Mouse (Mus musculus): ENCODE data around the gene Hps4. TPM values are rescaled to one million over a fixed set of nuclear protein-coding genes. Genes with fewer than 3 reads are reported as not detected.

Gene Hps4
- polyA plus RNA-seq, 1 experiment from 2014 or later, result 35.4 TPM

- Histone ChIP-seq H3K4me2 (replicated peaks; ENCODE audit: low read depth, low read length) (no peak overlapping the region), H3K27ac (ENCODE audit: low read depth, low read length) (no peak overlapping the region), H3K36me3 (ENCODE audit: control insufficient read depth, insufficient read depth, low read length) (peaks cover 10% of the 10 kb centered on the region; the same call in 1 of the 2 replicates), H3K27me3 (ENCODE audit: control insufficient read depth, insufficient read depth, low read length) (no peaks in the 10 kb centered on the region), H3K4me3 (ENCODE audit: low read length) (no peak overlapping the region), H3K9me3 (ENCODE audit: control insufficient read depth, low read length) (no peaks in the 10 kb centered on the region), H3K4me1 (ENCODE audit: control insufficient read depth, insufficient read depth, low read length) (no peaks in the 10 kb centered on the region), H3K9ac (ENCODE audit: low read depth, low read length) (no peak overlapping the region)
- 71% methylated on average over 9 of the region's 9 CpGs for WGBS
- ATAC-seq (ENCODE audit: low FRiP score, low TSS enrichment), result no peak
Measured at GRCm38 (mm10) chr5:112382042-112382441, 39.2 kb downstream of the Hps4 start.

- no peak for ATAC-seq (ENCODE audit: low FRiP score, low TSS enrichment)
- Histone ChIP-seq H3K36me3 (ENCODE audit: control insufficient read depth, insufficient read depth, low read length) (peaks cover 7% of the 10 kb centered on the region; the same call in 1 of the 2 replicates), H3K9me3 (ENCODE audit: control insufficient read depth, low read length) (no peaks in the 10 kb centered on the region), H3K27me3 (ENCODE audit: control insufficient read depth, insufficient read depth, low read length) (no peaks in the 10 kb centered on the region), H3K4me2 (replicated peaks; ENCODE audit: low read depth, low read length) (no peak overlapping the region), H3K27ac (ENCODE audit: low read depth, low read length) (no peak overlapping the region), H3K9ac (ENCODE audit: low read depth, low read length) (no peak overlapping the region), H3K4me1 (ENCODE audit: control insufficient read depth, insufficient read depth, low read length) (no peaks in the 10 kb centered on the region), H3K4me3 (ENCODE audit: low read length) (no peak overlapping the region)
- WGBS, result 67% methylated on average over 16 of the region's 17 CpGs
Measured at GRCm38 (mm10) chr5:112382641-112383330, 39.9 kb downstream of the Hps4 start.

- WGBS, result 90% methylated on average over 13 of the region's 13 CpGs
- Histone ChIP-seq H3K27me3 (ENCODE audit: control insufficient read depth, insufficient read depth, low read length) (no peaks in the 10 kb centered on the region), H3K9ac (ENCODE audit: low read depth, low read length) (no peak overlapping the region), H3K4me1 (ENCODE audit: control insufficient read depth, insufficient read depth, low read length) (no peaks in the 10 kb centered on the region), H3K9me3 (ENCODE audit: control insufficient read depth, low read length) (no peaks in the 10 kb centered on the region), H3K27ac (ENCODE audit: low read depth, low read length) (no peak overlapping the region), H3K36me3 (ENCODE audit: control insufficient read depth, insufficient read depth, low read length) (no peaks in the 10 kb centered on the region), H3K4me3 (ENCODE audit: low read length) (no peak overlapping the region), H3K4me2 (replicated peaks; ENCODE audit: low read depth, low read length) (no peak overlapping the region)
- ATAC-seq (ENCODE audit: low FRiP score, low TSS enrichment), result no peak
Measured at GRCm38 (mm10) chr5:112384805-112385472, 42.1 kb downstream of the Hps4 start.

GRCm38 (mm10) chr5:112385973-112386372 is 43.1 kb downstream of the Hps4 start:
- 72% methylated on average over 2 of the region's 2 CpGs for WGBS
- Histone ChIP-seq H3K4me3 (ENCODE audit: low read length) (no peak overlapping the region), H3K9me3 (ENCODE audit: control insufficient read depth, low read length) (no peaks in the 10 kb centered on the region), H3K27me3 (ENCODE audit: control insufficient read depth, insufficient read depth, low read length) (no peaks in the 10 kb centered on the region), H3K27ac (ENCODE audit: low read depth, low read length) (no peak overlapping the region), H3K36me3 (ENCODE audit: control insufficient read depth, insufficient read depth, low read length) (no peaks in the 10 kb centered on the region), H3K4me2 (replicated peaks; ENCODE audit: low read depth, low read length) (no peak overlapping the region), H3K9ac (ENCODE audit: low read depth, low read length) (no peak overlapping the region), H3K4me1 (ENCODE audit: control insufficient read depth, insufficient read depth, low read length) (no peaks in the 10 kb centered on the region)
- no peak for ATAC-seq (ENCODE audit: low FRiP score, low TSS enrichment)

- no peaks in the 10 kb centered on the region for H3K36me3 ChIP-seq (ENCODE audit: control insufficient read depth, insufficient read depth, low read length)
- H3K27me3 ChIP-seq (ENCODE audit: control insufficient read depth, insufficient read depth, low read length), result peaks cover 11% of the 10 kb centered on the region; the same call in 1 of the 2 replicates
- no peaks in the 10 kb centered on the region; the same call in 1 of the 2 replicates for H3K4me1 ChIP-seq (ENCODE audit: control insufficient read depth, insufficient read depth, low read length)
- no peak overlapping the region for H3K4me2 ChIP-seq (replicated peaks; ENCODE audit: low read depth, low read length)
- no peak for ATAC-seq (ENCODE audit: low FRiP score, low TSS enrichment)
- no peak overlapping the region for H3K4me3 ChIP-seq (ENCODE audit: low read length)
- 66% methylated on average over 9 of the region's 9 CpGs for WGBS
- H3K27ac ChIP-seq (ENCODE audit: low read depth, low read length), result no peak overlapping the region
- no peak overlapping the region for H3K9ac ChIP-seq (ENCODE audit: low read depth, low read length)
- no peaks in the 10 kb centered on the region for H3K9me3 ChIP-seq (ENCODE audit: control insufficient read depth, low read length)
Measured at GRCm38 (mm10) chr5:112389352-112389751, 46.5 kb downstream of the Hps4 start.

- Histone ChIP-seq H3K4me2 (replicated peaks; ENCODE audit: low read depth, low read length) (no peak overlapping the region), H3K4me1 (ENCODE audit: control insufficient read depth, insufficient read depth, low read length) (no peaks in the 10 kb centered on the region; the same call in 1 of the 2 replicates), H3K4me3 (ENCODE audit: low read length) (no peak overlapping the region), H3K9ac (ENCODE audit: low read depth, low read length) (no peak overlapping the region), H3K27ac (ENCODE audit: low read depth, low read length) (no peak overlapping the region), H3K36me3 (ENCODE audit: control insufficient read depth, insufficient read depth, low read length) (no peaks in the 10 kb centered on the region), H3K27me3 (ENCODE audit: control insufficient read depth, insufficient read depth, low read length) (peaks cover 12% of the 10 kb centered on the region; the same call in 1 of the 2 replicates), H3K9me3 (ENCODE audit: control insufficient read depth, low read length) (no peaks in the 10 kb centered on the region)
- ATAC-seq (ENCODE audit: low FRiP score, low TSS enrichment), result no peak
- 63% methylated on average over 16 of the region's 16 CpGs for WGBS
Measured at GRCm38 (mm10) chr5:112391002-112391401, 48.1 kb downstream of the Hps4 start.

GRCm38 (mm10) chr5:112391676-112392323 is 48.9 kb downstream of the Hps4 start:
- no peak overlapping the region for H3K4me2 ChIP-seq (replicated peaks; ENCODE audit: low read depth, low read length)
- no peaks in the 10 kb centered on the region; the same call in 1 of the 2 replicates for H3K4me1 ChIP-seq (ENCODE audit: control insufficient read depth, insufficient read depth, low read length)
- no peak for ATAC-seq (ENCODE audit: low FRiP score, low TSS enrichment)
- no peak overlapping the region for H3K27ac ChIP-seq (ENCODE audit: low read depth, low read length)
- no peak overlapping the region for H3K4me3 ChIP-seq (ENCODE audit: low read length)
- H3K9ac ChIP-seq (ENCODE audit: low read depth, low read length), result no peak overlapping the region
- peaks cover 12% of the 10 kb centered on the region; the same call in 1 of the 2 replicates for H3K27me3 ChIP-seq (ENCODE audit: control insufficient read depth, insufficient read depth, low read length)
- WGBS, result 74% methylated on average over 27 of the region's 27 CpGs
- no peaks in the 10 kb centered on the region for H3K9me3 ChIP-seq (ENCODE audit: control insufficient read depth, low read length)
- no peaks in the 10 kb centered on the region for H3K36me3 ChIP-seq (ENCODE audit: control insufficient read depth, insufficient read depth, low read length)

- Histone ChIP-seq H3K27ac (ENCODE audit: low read depth, low read length) (no peak overlapping the region), H3K9ac (ENCODE audit: low read depth, low read length) (peak overlapping the region; percentile 63; the same call in 1 of the 2 replicates), H3K4me3 (ENCODE audit: low read length) (peak overlapping the region; percentile 47), H3K4me1 (ENCODE audit: control insufficient read depth, insufficient read depth, low read length) (no peaks in the 10 kb centered on the region; the same call in 1 of the 2 replicates), H3K27me3 (ENCODE audit: control insufficient read depth, insufficient read depth, low read length) (peaks cover 12% of the 10 kb centered on the region; the same call in 1 of the 2 replicates), H3K4me2 (replicated peaks; ENCODE audit: low read depth, low read length) (peak overlapping the region; percentile 90), H3K9me3 (ENCODE audit: control insufficient read depth, low read length) (no peaks in the 10 kb centered on the region), H3K36me3 (ENCODE audit: control insufficient read depth, insufficient read depth, low read length) (no peaks in the 10 kb centered on the region)
- peak; percentile 47 for ATAC-seq (ENCODE audit: low FRiP score, low TSS enrichment)
- WGBS, result 13% methylated on average over 15 of the region's 18 CpGs
Measured at GRCm38 (mm10) chr5:112393741-112394414, 51.0 kb downstream of the Hps4 start.

Measured in kidney, embryonic 14.5 days (tissue).